Mouse (Mus musculus) thymus, adult 2 months (tissue): ENCODE results near the gene G3bp2.

Experiments used
- CTCF ChIP-seq: fragments of 200-500 bp; IDR thresholded peaks from 2 replicates; pipeline ENCODE4 v1.5.1; 2012; ENCODE audit warnings: mild to moderate bottlenecking, control low read depth, low read length, moderate library complexity, borderline replicate concordance; ENCODE audit not compliant: control insufficient read depth, poor library complexity, insufficient read depth; ENCODE audit errors: extremely low read depth
- POLR2A ChIP-seq: fragments of 200-500 bp; IDR thresholded peaks from 2 replicates; pipeline ENCODE4 v1.6.1; 2012; ENCODE audit warnings: mild to moderate bottlenecking, low read length, control low read depth, moderate library complexity; ENCODE audit not compliant: control insufficient read depth, poor library complexity, insufficient read depth; ENCODE audit errors: extremely low read depth

GRCm38 (mm10) chr5:92082821-92083401 lies 608 bp downstream of the G3bp2 start:
- TF ChIP-seq POLR2A = no peak
- no peak for TF ChIP-seq CTCF
